Mouse (Mus musculus) liver, embryonic 15.5 days (tissue): Measurements from ENCODE around the gene Uap1. TPM values are rescaled to one million over a fixed set of nuclear protein-coding genes. Genes with fewer than 3 reads are reported as not detected.

Experiments used
- ATAC-seq: fragments of 200-750 bp; cut with Nextera tagmentation; 2 replicates; pipeline ENCODE4 v1.8.0; 2017; ENCODE audit warnings: moderate number of reproducible peaks, mild to moderate bottlenecking, moderate library complexity; ENCODE audit not compliant: insufficient read depth
- H3K27ac ChIP-seq: fragments of 300-500 bp; sonication (generic); replicated peaks from 2 replicates; pipeline ENCODE4 v1.5.1; 2015; ENCODE audit warnings: mild to moderate bottlenecking, inconsistent platforms
- H3K27me3 ChIP-seq: fragments of 300-500 bp; sonication (generic); 2 replicates; pipeline ENCODE4 v1.6.1; 2015; ENCODE audit warnings: mild to moderate bottlenecking, inconsistent platforms
- H3K36me3 ChIP-seq: fragments of 300-500 bp; sonication (generic); replicated peaks from 2 replicates; pipeline ENCODE4 v1.6.1; 2015; ENCODE audit warnings: moderate library complexity, mild to moderate bottlenecking, inconsistent platforms
- H3K4me1 ChIP-seq: fragments of 300-500 bp; sonication (generic); replicated peaks from 2 replicates; pipeline ENCODE4 v1.6.1; 2015; ENCODE audit warnings: inconsistent platforms
- H3K4me2 ChIP-seq: fragments of 300-500 bp; sonication (generic); 2 replicates; pipeline ENCODE4 v1.6.1; 2015; ENCODE audit warnings: moderate library complexity, mild to moderate bottlenecking, inconsistent platforms
- H3K4me3 ChIP-seq: fragments of 300-500 bp; sonication (generic); replicated peaks from 2 replicates; pipeline ENCODE4 v1.5.1; 2015; ENCODE audit warnings: mild to moderate bottlenecking, inconsistent platforms
- H3K9ac ChIP-seq: fragments of 300-500 bp; sonication (generic); 2 replicates; pipeline ENCODE4 v1.6.1; 2015; ENCODE audit warnings: moderate library complexity, mild to moderate bottlenecking, inconsistent platforms
- H3K9me3 ChIP-seq: fragments of 300-500 bp; sonication (generic); replicated peaks from 2 replicates; pipeline ENCODE4 v1.6.1; 2016; ENCODE audit warnings: inconsistent platforms
- WGBS: fragments of 180-500 bp; shearing (Covaris S2); methylation state at CpG from one replicate; pipeline ENCODE4 v1.1.7; 2015; ENCODE audit warnings: mixed read lengths; ENCODE audit not compliant: insufficient replicate concordance; 5-methylcytosine and 5-hydroxymethylcytosine counted together
- polyA plus RNA-seq: library from polyadenylated mRNA; unstranded; fragments of >200 nt; fragmentation: Nextera tagmentation; extraction: Ambion mirVana; gene quantifications from 2 replicates; pipeline ENCODE4 v1.2.1, GENCODE M21; 2015

Gene Uap1
- polyA plus RNA-seq, 1 experiment from 2014 or later: 33.8 TPM

GRCm38 (mm10) chr1:170164913-170165312 is 9.8 kb downstream of the Uap1 start:
- H3K4me3 ChIP-seq: no peak overlapping the region
- H3K4me2 ChIP-seq: no peak overlapping the region
- H3K9ac ChIP-seq: no peak overlapping the region
- H3K27ac ChIP-seq: no peak overlapping the region
- 65% methylated on average over 3 of the region's 3 CpGs for WGBS
- H3K36me3 ChIP-seq: peaks cover 35% of the 10 kb centered on the region
- peaks cover 14% of the 10 kb centered on the region for H3K4me1 ChIP-seq
- no peak for ATAC-seq
- no peaks in the 10 kb centered on the region for H3K27me3 ChIP-seq
- no peaks in the 10 kb centered on the region for H3K9me3 ChIP-seq

GRCm38 (mm10) chr1:170164053-170164614 is 10.6 kb downstream of the Uap1 start:
- no peak overlapping the region for H3K4me2 ChIP-seq
- peaks cover 38% of the 10 kb centered on the region for H3K36me3 ChIP-seq
- H3K4me3 ChIP-seq: no peak overlapping the region
- H3K9ac ChIP-seq: no peak overlapping the region
- ATAC-seq: no peak
- WGBS: 60% methylated on average over 2 of the region's 2 CpGs
- no peaks in the 10 kb centered on the region for H3K27me3 ChIP-seq
- peaks cover 14% of the 10 kb centered on the region for H3K4me1 ChIP-seq
- H3K27ac ChIP-seq: no peak overlapping the region
- H3K9me3 ChIP-seq: no peaks in the 10 kb centered on the region

GRCm38 (mm10) chr1:170163398-170163943 is 11.3 kb downstream of the Uap1 start:
- Histone ChIP-seq H3K9me3 (no peaks in the 10 kb centered on the region), H3K27ac (no peak overlapping the region), H3K9ac (no peak overlapping the region), H3K36me3 (peaks cover 40% of the 10 kb centered on the region), H3K27me3 (no peaks in the 10 kb centered on the region), H3K4me2 (no peak overlapping the region), H3K4me1 (peaks cover 14% of the 10 kb centered on the region), H3K4me3 (no peak overlapping the region)
- 42% methylated on average over 3 of the region's 3 CpGs for WGBS
- no peak for ATAC-seq

GRCm38 (mm10) chr1:170161852-170162251 is 12.9 kb downstream of the Uap1 start:
- 61% methylated on average over 6 of the region's 6 CpGs for WGBS
- peaks cover 6% of the 10 kb centered on the region; the same call in 1 of the 2 replicates for H3K4me1 ChIP-seq
- ATAC-seq: no peak
- H3K9me3 ChIP-seq: no peaks in the 10 kb centered on the region
- H3K4me3 ChIP-seq: no peak overlapping the region
- H3K36me3 ChIP-seq: peaks cover 52% of the 10 kb centered on the region
- H3K27ac ChIP-seq: no peak overlapping the region
- no peaks in the 10 kb centered on the region for H3K27me3 ChIP-seq
- H3K4me2 ChIP-seq: no peak overlapping the region
- no peak overlapping the region for H3K9ac ChIP-seq

GRCm38 (mm10) chr1:170160397-170160938 is 14.3 kb downstream of the Uap1 start:
- WGBS: 66% methylated on average over 3 of the region's 3 CpGs
- ATAC-seq: no peak
- peaks cover 6% of the 10 kb centered on the region; the same call in 1 of the 2 replicates for H3K4me1 ChIP-seq
- H3K9me3 ChIP-seq: no peaks in the 10 kb centered on the region
- no peak overlapping the region for H3K9ac ChIP-seq
- peaks cover 49% of the 10 kb centered on the region for H3K36me3 ChIP-seq
- no peak overlapping the region for H3K27ac ChIP-seq
- H3K4me2 ChIP-seq: no peak overlapping the region
- no peaks in the 10 kb centered on the region for H3K27me3 ChIP-seq
- H3K4me3 ChIP-seq: no peak overlapping the region

- no peak overlapping the region for H3K9ac ChIP-seq
- no peak overlapping the region for H3K4me2 ChIP-seq
- 77% methylated on average over 2 of the region's 2 CpGs for WGBS
- peaks cover 48% of the 10 kb centered on the region for H3K36me3 ChIP-seq
- H3K4me1 ChIP-seq: peaks cover 6% of the 10 kb centered on the region; the same call in 1 of the 2 replicates
- no peaks in the 10 kb centered on the region for H3K27me3 ChIP-seq
- ATAC-seq: no peak
- H3K9me3 ChIP-seq: no peaks in the 10 kb centered on the region
- H3K27ac ChIP-seq: no peak overlapping the region
- no peak overlapping the region for H3K4me3 ChIP-seq
These were observed 15.1 kb downstream of the Uap1 start for GRCm38 (mm10) chr1:170159707-170160106.

- Histone ChIP-seq H3K27me3 (no peaks in the 10 kb centered on the region), H3K9ac (no peak overlapping the region), H3K9me3 (no peaks in the 10 kb centered on the region), H3K4me2 (no peak overlapping the region), H3K27ac (no peak overlapping the region), H3K36me3 (peaks cover 45% of the 10 kb centered on the region), H3K4me3 (no peak overlapping the region), H3K4me1 (no peaks in the 10 kb centered on the region)
- no peak for ATAC-seq
- WGBS: 77% methylated on average over 5 of the region's 5 CpGs
These were observed 19.0 kb downstream of the Uap1 start for GRCm38 (mm10) chr1:170155761-170156160.

- Histone ChIP-seq H3K9ac (no peak overlapping the region), H3K9me3 (no peaks in the 10 kb centered on the region), H3K4me3 (no peak overlapping the region), H3K36me3 (peaks cover 45% of the 10 kb centered on the region), H3K4me1 (no peaks in the 10 kb centered on the region), H3K4me2 (no peak overlapping the region), H3K27me3 (no peaks in the 10 kb centered on the region), H3K27ac (no peak overlapping the region)
- ATAC-seq: no peak
- 67% methylated on average over 2 of the region's 2 CpGs for WGBS
These were observed 19.5 kb downstream of the Uap1 start for GRCm38 (mm10) chr1:170155298-170155697.

GRCm38 (mm10) chr1:170153986-170154385 is 20.8 kb downstream of the Uap1 start:
- no peak overlapping the region for H3K9ac ChIP-seq
- H3K4me3 ChIP-seq: no peak overlapping the region
- WGBS: 81% methylated on average over 8 of the region's 8 CpGs
- H3K27ac ChIP-seq: no peak overlapping the region
- H3K27me3 ChIP-seq: no peaks in the 10 kb centered on the region
- no peak overlapping the region for H3K4me2 ChIP-seq
- ATAC-seq: no peak
- H3K4me1 ChIP-seq: peaks cover 7% of the 10 kb centered on the region
- H3K36me3 ChIP-seq: peaks cover 54% of the 10 kb centered on the region
- H3K9me3 ChIP-seq: no peaks in the 10 kb centered on the region

GRCm38 (mm10) chr1:170152552-170152951 is 22.2 kb downstream of the Uap1 start:
- ATAC-seq: no peak
- WGBS: 77% methylated on average over 2 of the region's 2 CpGs

GRCm38 (mm10) chr1:170150870-170151269 is 23.9 kb downstream of the Uap1 start:
- ATAC-seq: no peak
- Histone ChIP-seq H3K4me1 (peaks cover 25% of the 10 kb centered on the region), H3K27ac (no peak overlapping the region), H3K9me3 (no peaks in the 10 kb centered on the region), H3K9ac (no peak overlapping the region), H3K4me2 (no peak overlapping the region), H3K27me3 (no peaks in the 10 kb centered on the region), H3K36me3 (peaks cover 51% of the 10 kb centered on the region), H3K4me3 (no peak overlapping the region)
- WGBS: 83% methylated on average over 6 of the region's 6 CpGs

More at GRCm38 (mm10) chr1:170152552-170152951, 22.2 kb downstream of the Uap1 start:
- no peak overlapping the region for H3K9ac ChIP-seq
- peaks cover 53% of the 10 kb centered on the region for H3K36me3 ChIP-seq
- peaks cover 22% of the 10 kb centered on the region for H3K4me1 ChIP-seq
- H3K9me3 ChIP-seq: no peaks in the 10 kb centered on the region
- H3K4me2 ChIP-seq: no peak overlapping the region
- no peak overlapping the region for H3K4me3 ChIP-seq
- H3K27ac ChIP-seq: no peak overlapping the region
- no peaks in the 10 kb centered on the region for H3K27me3 ChIP-seq
